Mouse (Mus musculus): ENCODE measurements around the gene Susd6.

- TF ChIP-seq GATA1 (IDR thresholded peaks at IDR 0.05; ENCODE audit: borderline replicate concordance, low read length) = no peak
- no peak for TF ChIP-seq FLI1 (IDR thresholded peaks at IDR 0.05; ENCODE audit: low read length)
Measured at GRCm38 (mm10) chr12:80828020-80828419, 37.7 kb downstream of the Susd6 start.
